Mouse (Mus musculus) testis, adult 2 months (tissue): ENCODE measurements around the gene Pold3.

Source experiments
- CTCF ChIP-seq: fragments of 200-500 bp; IDR thresholded peaks from 2 replicates; pipeline ENCODE4 v1.5.1; 2012; ENCODE audit warnings: low read depth, mild to moderate bottlenecking, inconsistent platforms, low read length, moderate library complexity; ENCODE audit not compliant: control insufficient read depth, insufficient read depth, insufficient replicate concordance
- POLR2A ChIP-seq: fragments of 200-500 bp; IDR thresholded peaks from 2 replicates; pipeline ENCODE4 v1.6.1; 2012; ENCODE audit warnings: low read depth, mild to moderate bottlenecking, inconsistent platforms, low read length, moderate library complexity; ENCODE audit not compliant: control insufficient read depth

DNA sequence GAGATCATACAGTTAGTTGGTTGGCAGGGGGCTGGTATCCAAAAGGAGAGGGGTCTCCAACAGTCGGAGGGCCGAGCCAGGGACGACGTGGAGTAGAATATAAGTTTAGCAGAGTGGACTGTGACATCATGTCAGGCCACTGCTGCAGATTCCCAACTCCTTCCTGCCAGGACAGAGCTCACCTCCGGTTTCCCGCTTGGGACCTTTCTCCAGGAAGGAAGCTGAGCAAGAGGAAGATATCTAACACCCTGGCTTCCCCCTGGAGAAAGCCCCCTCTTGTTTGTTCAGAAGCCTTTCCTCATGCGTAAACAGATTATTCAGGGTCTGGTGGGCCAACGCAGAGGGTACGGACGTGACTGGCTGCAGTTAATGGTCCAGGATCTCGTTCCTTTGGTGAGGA, 47.3 kb upstream of the Pold3 start:
- TF ChIP-seq CTCF (no peak), POLR2A (no peak)
